Mouse (Mus musculus): ENCODE measurements at regions not wholly inside any gene's neighbourhood (a gene's known extent, or its start where the extent isn't known, plus 50 kb on each side); places are given as distances from the start of the nearest gene placed in this dataset.

GRCm38 (mm10) chr6:143487003-143487402 lies 320.0 kb downstream of the Etnk1 start:
- no peak for DNase-seq

GRCm38 (mm10) chr6:143490019-143490418 lies 323.0 kb downstream of the Etnk1 start:
- no peak for DNase-seq

GRCm38 (mm10) chr6:143491380-143491779 lies 324.4 kb downstream of the Etnk1 start:
- DNase-seq = no peak

GRCm38 (mm10) chr6:143493543-143493942 lies 326.5 kb downstream of the Etnk1 start:
- no peak for DNase-seq

- DNase-seq = no peak
Measured at GRCm38 (mm10) chr6:143494341-143494740, 327.3 kb downstream of the Etnk1 start.

GRCm38 (mm10) chr6:143494886-143495285 lies 327.9 kb downstream of the Etnk1 start:
- no peak for DNase-seq

GRCm38 (mm10) chr6:143498764-143499163 lies 331.7 kb downstream of the Etnk1 start:
- DNase-seq = no peak

- DNase-seq = no peak
Measured at GRCm38 (mm10) chr6:143499259-143500043, 332.4 kb downstream of the Etnk1 start.

- no peak for DNase-seq
Measured at GRCm38 (mm10) chr6:143502803-143503202, 335.8 kb downstream of the Etnk1 start.

- no peak for DNase-seq
Measured at GRCm38 (mm10) chr6:143503953-143504352, 336.9 kb downstream of the Etnk1 start.

GRCm38 (mm10) chr6:143513459-143513858 lies 346.4 kb downstream of the Etnk1 start:
- DNase-seq = no peak

GRCm38 (mm10) chr6:143515137-143515536 lies 348.1 kb downstream of the Etnk1 start:
- DNase-seq = no peak

- no peak for DNase-seq
Measured at GRCm38 (mm10) chr6:143516746-143517145, 349.7 kb downstream of the Etnk1 start.

- no peak for DNase-seq
Measured at GRCm38 (mm10) chr6:143518476-143518875, 351.5 kb downstream of the Etnk1 start.

GRCm38 (mm10) chr6:143519668-143520067 lies 352.6 kb downstream of the Etnk1 start:
- no peak for DNase-seq

GRCm38 (mm10) chr6:143525092-143525491 lies 358.1 kb downstream of the Etnk1 start:
- no peak for DNase-seq

- DNase-seq = no peak
Measured at GRCm38 (mm10) chr6:143528898-143529297, 361.9 kb downstream of the Etnk1 start.

- no peak for DNase-seq
Measured at GRCm38 (mm10) chr6:143530372-143531224, 363.6 kb downstream of the Etnk1 start.

- DNase-seq = no peak
Measured at GRCm38 (mm10) chr6:143531477-143531876, 364.5 kb downstream of the Etnk1 start.

- DNase-seq = no peak
Measured at GRCm38 (mm10) chr6:143532380-143532779, 365.4 kb downstream of the Etnk1 start.

GRCm38 (mm10) chr6:143535265-143535664 lies 368.2 kb downstream of the Etnk1 start:
- DNase-seq = no peak

- no peak for DNase-seq
Measured at GRCm38 (mm10) chr6:143535726-143536125, 368.7 kb downstream of the Etnk1 start.

- no peak for DNase-seq
Measured at GRCm38 (mm10) chr6:143536525-143537293, 369.7 kb downstream of the Etnk1 start.

Measured in adrenal gland, adult 8-10 months (tissue).